Mouse (Mus musculus): ENCODE results near the gene Kdm6b.

DNA sequence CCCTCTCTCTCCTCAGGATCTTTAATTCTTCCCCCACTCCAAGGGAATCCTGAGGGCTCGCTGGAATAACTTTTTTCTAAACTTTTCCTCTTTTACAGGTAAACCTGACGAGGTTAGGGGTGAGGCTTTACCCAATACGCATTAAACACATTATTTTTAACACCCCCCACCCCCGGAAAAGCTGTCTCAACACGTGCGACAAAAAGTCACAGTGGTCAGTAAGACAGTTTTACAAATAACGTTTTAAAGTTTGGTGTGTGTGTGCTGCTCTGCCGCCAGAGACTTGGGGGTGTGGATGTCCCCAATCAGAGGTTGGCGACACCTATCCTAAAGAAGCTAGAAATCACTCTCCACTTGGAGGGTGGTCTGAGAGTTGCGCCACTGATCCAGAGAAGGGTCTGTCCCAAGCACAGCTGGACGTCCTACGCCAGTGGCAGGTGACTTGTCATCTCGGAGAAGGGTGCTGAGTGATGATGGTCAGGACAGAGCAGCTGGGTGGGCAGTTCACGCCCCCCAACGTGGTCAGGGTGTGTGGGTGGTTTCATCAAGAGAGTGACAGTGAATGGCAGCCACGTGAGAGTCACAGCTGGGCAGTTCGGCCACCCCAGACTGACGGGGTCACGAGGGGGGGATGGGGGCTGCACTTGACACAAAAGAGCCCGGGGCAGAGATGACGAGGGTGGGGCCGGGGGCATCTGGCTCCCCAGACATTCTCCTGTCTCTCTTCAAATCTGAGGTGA lies 45.7 kb downstream of the Kdm6b start:
- TF ChIP-seq CTCF (conservative IDR thresholded peaks at IDR 0.05; ENCODE audit: insufficient read depth, insufficient read length, low read depth, low read length) (no peak), POLR2A (IDR thresholded peaks at IDR 0.05; ENCODE audit: low read depth, low read length) (no peak)
